Mouse (Mus musculus) CH12.LX (cell line): ENCODE data around the gene Dph2. TPM values are rescaled to one million over a fixed set of nuclear protein-coding genes. Genes with fewer than 3 reads are reported as not detected.
A peak's percentile ranks its signal among the peaks of the same experiment; 100 is the strongest.

Source experiments
- DNase-seq: peaks from one replicate; pipeline ENCODE4 v3.0.0-alpha.2; 2013; ENCODE audit errors: extremely low read depth
- H3K27ac ChIP-seq: 2 replicates; pipeline ENCODE4 v1.5.1; 2012; ENCODE audit warnings: low read depth, mild to moderate bottlenecking, control low read depth, moderate library complexity; ENCODE audit not compliant: insufficient read depth
- H3K27me3 ChIP-seq: replicated peaks from 2 replicates; pipeline ENCODE3; 2012; ENCODE audit warnings: inconsistent platforms
- H3K36me3 ChIP-seq, 2 experiments: replicated peaks in 1 of 2; 2 replicates each; pipeline versions ENCODE3 to v1.6.1; 2012; ENCODE audit warnings: inconsistent platforms in 1 of 2, low read length in 1 of 2, mild to moderate bottlenecking in 1 of 2, mixed read lengths in 1 of 2, moderate library complexity in 1 of 2; ENCODE audit not compliant: control insufficient read depth in 1 of 2, insufficient read depth in 1 of 2
- H3K4me1 ChIP-seq, 2 experiments: 2 replicates each; pipeline ENCODE4 v1.6.1; 2012; ENCODE audit warnings: inconsistent platforms in 1 of 2, moderate library complexity in 1 of 2; ENCODE audit not compliant: insufficient read depth in 2 of 2, control insufficient read depth in 1 of 2
- H3K4me2 ChIP-seq: 2 replicates; pipeline ENCODE4 v1.6.1; 2012; ENCODE audit warnings: low read depth, mild to moderate bottlenecking, control low read depth; ENCODE audit not compliant: poor library complexity, insufficient read depth, severe bottlenecking
- H3K4me3 ChIP-seq, 3 experiments: fragments of 150-350 bp in 1 of 3; sonication (generic) in 1 of 3; replicated peaks in 1 of 3; 2 replicates each; pipeline versions ENCODE3 to v1.5.1; 2011 to 2012; ENCODE audit warnings: low read depth in 2 of 3, low read length in 2 of 3, mild to moderate bottlenecking in 2 of 3, moderate library complexity in 2 of 3, control low read depth in 1 of 3, improper control_type of control experiment in 1 of 3, inconsistent platforms in 1 of 3, mixed read lengths in 1 of 3; ENCODE audit not compliant: poor library complexity in 1 of 3
- H3K79me2 ChIP-seq: replicated peaks from 2 replicates; pipeline ENCODE4 v1.6.1; 2012; ENCODE audit warnings: mild to moderate bottlenecking, moderate library complexity; ENCODE audit not compliant: control insufficient read depth, poor library complexity, insufficient read depth, severe bottlenecking; ENCODE audit errors: extremely low read depth
- H3K9ac ChIP-seq: 2 replicates; pipeline ENCODE4 v1.6.1; 2012; ENCODE audit warnings: low read depth, mild to moderate bottlenecking, control low read depth, moderate library complexity; ENCODE audit not compliant: insufficient read depth
- H3K9me3 ChIP-seq: replicated peaks from 2 replicates; pipeline ENCODE3; 2012; ENCODE audit warnings: low read length, inconsistent platforms, mixed read lengths
- BHLHE40 ChIP-seq: IDR thresholded peaks from 2 replicates; pipeline ENCODE4 v1.6.1; 2011; ENCODE audit warnings: mild to moderate bottlenecking, low read depth, low read length, improper control_type of control experiment
- CHD1 ChIP-seq: IDR thresholded peaks from 2 replicates; pipeline ENCODE4 v1.6.1; 2012; ENCODE audit warnings: low read depth, low read length, improper control_type of control experiment, inconsistent platforms
- CHD2 ChIP-seq: IDR thresholded peaks from 2 replicates; pipeline ENCODE4 v1.6.1; 2011; ENCODE audit warnings: low read length, improper control_type of control experiment
- CTCF ChIP-seq, 2 experiments: IDR thresholded peaks in 1 of 2; conservative IDR thresholded peaks in 1 of 2; 2 replicates each; pipeline ENCODE4 v1.5.1; 2011 to 2012; ENCODE audit warnings: low read depth in 2 of 2, low read length in 2 of 2, improper control_type of control experiment in 1 of 2, inconsistent platforms in 1 of 2, mild to moderate bottlenecking in 1 of 2, moderate library complexity in 1 of 2
- E2F4 ChIP-seq: IDR thresholded peaks from 2 replicates; pipeline ENCODE4 v1.6.1; 2011; ENCODE audit warnings: low read depth, low read length, improper control_type of control experiment; ENCODE audit not compliant: insufficient replicate concordance
- ELF1 ChIP-seq: IDR thresholded peaks from 2 replicates; pipeline ENCODE4 v1.6.1; 2014; ENCODE audit warnings: low read depth, mild to moderate bottlenecking, inconsistent platforms, low read length, improper control_type of control experiment
- EP300 ChIP-seq: IDR thresholded peaks from 2 replicates; pipeline ENCODE4 v1.6.1; 2011; ENCODE audit warnings: low read length, improper control_type of control experiment
- ETS1 ChIP-seq: conservative IDR thresholded peaks from 2 replicates; pipeline ENCODE4 v1.6.1; 2012; ENCODE audit warnings: low read depth, mild to moderate bottlenecking, inconsistent platforms, low read length, improper control_type of control experiment, moderate library complexity
- GABPA ChIP-seq: IDR thresholded peaks from 2 replicates; pipeline ENCODE4 v1.6.1; 2012; ENCODE audit warnings: low read depth, low read length, improper control_type of control experiment, inconsistent platforms; ENCODE audit not compliant: insufficient replicate concordance
- HCFC1 ChIP-seq: IDR thresholded peaks from 2 replicates; pipeline ENCODE4 v1.6.1; 2012; ENCODE audit warnings: low read depth, mild to moderate bottlenecking, inconsistent platforms, low read length, improper control_type of control experiment
- IRF4 ChIP-seq: IDR thresholded peaks from 2 replicates; pipeline ENCODE4 v1.6.1; 2014; ENCODE audit warnings: low read depth, mild to moderate bottlenecking, inconsistent platforms, low read length, improper control_type of control experiment
- JUN ChIP-seq: IDR thresholded peaks from 2 replicates; pipeline ENCODE4 v1.6.1; 2011; ENCODE audit warnings: low read depth, mild to moderate bottlenecking, low read length, improper control_type of control experiment, moderate library complexity; ENCODE audit not compliant: insufficient read depth
- JUND ChIP-seq: conservative IDR thresholded peaks from 2 replicates; pipeline ENCODE4 v1.6.1; 2011; ENCODE audit warnings: low read depth, low read length, improper control_type of control experiment
- KAT2A ChIP-seq: IDR thresholded peaks from 2 replicates; pipeline ENCODE4 v1.6.1; 2012; ENCODE audit warnings: low read length, improper control_type of control experiment, inconsistent platforms; ENCODE audit not compliant: insufficient replicate concordance
- MAFK ChIP-seq: IDR thresholded peaks from 2 replicates; pipeline ENCODE4 v1.6.1; 2011; ENCODE audit warnings: low read length, improper control_type of control experiment; ENCODE audit not compliant: insufficient replicate concordance
- MAX ChIP-seq: IDR thresholded peaks from 2 replicates; pipeline ENCODE4 v1.6.1; 2011; ENCODE audit warnings: low read length, improper control_type of control experiment
- MAZ ChIP-seq: IDR thresholded peaks from 2 replicates; pipeline ENCODE4 v1.6.1; 2012; ENCODE audit warnings: low read depth, mild to moderate bottlenecking, inconsistent platforms, low read length, improper control_type of control experiment, moderate library complexity
- MEF2A ChIP-seq: IDR thresholded peaks from 2 replicates; pipeline ENCODE4 v1.6.1; 2014; ENCODE audit warnings: low read depth, mild to moderate bottlenecking, inconsistent platforms, low read length, improper control_type of control experiment, borderline replicate concordance
- MXI1 ChIP-seq: IDR thresholded peaks from 2 replicates; pipeline ENCODE4 v1.6.1; 2011; ENCODE audit warnings: mild to moderate bottlenecking, low read depth, low read length, improper control_type of control experiment
- MYC ChIP-seq: IDR thresholded peaks from 2 replicates; pipeline ENCODE4 v1.6.1; 2011; ENCODE audit warnings: low read depth, mild to moderate bottlenecking, improper control_type of control experiment, low read length
- NELFE ChIP-seq: IDR thresholded peaks from 2 replicates; pipeline ENCODE4 v1.6.1; 2011; ENCODE audit warnings: low read depth, low read length, improper control_type of control experiment
- NRF1 ChIP-seq: IDR thresholded peaks from 2 replicates; pipeline ENCODE4 v1.6.1; 2014; ENCODE audit warnings: low read depth, mild to moderate bottlenecking, inconsistent platforms, low read length, improper control_type of control experiment, moderate library complexity
- PAX5 ChIP-seq: IDR thresholded peaks from 2 replicates; pipeline ENCODE4 v1.6.1; 2012; ENCODE audit warnings: low read length, inconsistent platforms, mixed read lengths
- POLR2A ChIP-seq: IDR thresholded peaks from 2 replicates; pipeline ENCODE4 v1.6.1; 2011; ENCODE audit warnings: low read depth, mild to moderate bottlenecking, improper control_type of control experiment, low read length
- POLR2AphosphoS2 ChIP-seq: IDR thresholded peaks from 2 replicates; pipeline ENCODE4 v1.6.1; 2011; ENCODE audit warnings: low read depth, low read length, improper control_type of control experiment
- RAD21 ChIP-seq: IDR thresholded peaks from 2 replicates; pipeline ENCODE4 v1.6.1; 2011; ENCODE audit warnings: low read depth, mild to moderate bottlenecking, low read length, improper control_type of control experiment, moderate library complexity
- RCOR1 ChIP-seq: conservative IDR thresholded peaks from 2 replicates; pipeline ENCODE4 v1.6.1; 2012; ENCODE audit warnings: low read depth, mild to moderate bottlenecking, inconsistent platforms, low read length, improper control_type of control experiment
- SIN3A ChIP-seq: IDR thresholded peaks from 2 replicates; pipeline ENCODE4 v1.6.1; 2012; ENCODE audit warnings: low read length, improper control_type of control experiment, inconsistent platforms
- SMC3 ChIP-seq: IDR thresholded peaks from 2 replicates; pipeline ENCODE4 v1.6.1; 2011; ENCODE audit warnings: low read depth, low read length, improper control_type of control experiment
- TBP ChIP-seq: conservative IDR thresholded peaks from 2 replicates; pipeline ENCODE4 v1.6.1; 2011; ENCODE audit warnings: low read depth, low read length, improper control_type of control experiment
- TCF12 ChIP-seq: IDR thresholded peaks from 2 replicates; pipeline ENCODE4 v1.6.1; 2014; ENCODE audit warnings: low read depth, mild to moderate bottlenecking, inconsistent platforms, low read length, improper control_type of control experiment
- UBTF ChIP-seq: IDR thresholded peaks from 2 replicates; pipeline ENCODE4 v1.6.1; 2012; ENCODE audit warnings: low read depth, mild to moderate bottlenecking, inconsistent platforms, low read length, improper control_type of control experiment, moderate library complexity
- USF1 ChIP-seq: IDR thresholded peaks from 2 replicates; pipeline ENCODE4 v1.6.1; 2014; ENCODE audit warnings: low read depth, mild to moderate bottlenecking, inconsistent platforms, low read length, improper control_type of control experiment
- USF2 ChIP-seq: conservative IDR thresholded peaks from 2 replicates; pipeline ENCODE4 v1.6.1; 2011; ENCODE audit warnings: low read depth, low read length, improper control_type of control experiment
- ZC3H11A ChIP-seq: IDR thresholded peaks from 2 replicates; pipeline ENCODE4 v1.6.1; 2012; ENCODE audit warnings: low read depth, mild to moderate bottlenecking, inconsistent platforms, low read length, improper control_type of control experiment
- ZKSCAN1 ChIP-seq: IDR thresholded peaks from 2 replicates; pipeline ENCODE4 v1.6.1; 2012; ENCODE audit warnings: low read depth, inconsistent platforms, low read length, improper control_type of control experiment, borderline replicate concordance
- ZMIZ1 ChIP-seq: IDR thresholded peaks from 2 replicates; pipeline ENCODE4 v1.6.1; 2012; ENCODE audit warnings: low read depth, mild to moderate bottlenecking, inconsistent platforms, low read length, improper control_type of control experiment
- ZNF384 ChIP-seq: IDR thresholded peaks from 2 replicates; pipeline ENCODE4 v1.6.1; 2012; ENCODE audit warnings: low read depth, low read length, improper control_type of control experiment, inconsistent platforms
- dilution Hi-C: fragments of 300-500 bp; cut with MboI; formaldehyde crosslinking; loops from 2 replicates; pipeline ENCODE4 v1.14.3; 2020; ENCODE audit warnings: low sequenced_read_pairs; ENCODE audit not compliant: extremely low pct_unique_long_range_greater_than_20kb, extremely low pct_ligation_motif_present
- in situ Hi-C: fragments of 300-500 bp; cut with MboI; formaldehyde crosslinking; loops from 3 replicates; pipeline ENCODE4 v1.14.3; 2019; ENCODE audit warnings: low sequenced_read_pairs, low pct_ligation_motif_present, low pct_unique_long_range_greater_than_20kb, mixed read lengths
- polyA plus RNA-seq: library from polyadenylated mRNA; unstranded; fragments of >175 nt; gene quantifications from 2 replicates; pipeline ENCODE4 v1.2.1, GENCODE M21; 2012; ENCODE audit warnings: low read depth; ENCODE audit not compliant: insufficient read length
- total RNA-seq, 2 experiments: library from RNA; depleted of rRNA; stranded (reverse); fragments of 300-350 nt in 1 of 2; fragments of >200 nt in 1 of 2; gene quantifications; 2 replicates each; pipeline ENCODE4 v1.2.3; 2012 to 2014

Dph2 gene
- total and polyA plus RNA-seq, 3 experiments: 19.8 to 21.5 (median 20.8) TPM

GRCm38 (mm10) chr4:117915489-117916105 lies 23.8 kb upstream of the Dph2 start:
- peak overlapping the region; percentile 84 to 96 (median 86) for H3K4me3 ChIP-seq
- peak overlapping the region; percentile 54 for H3K4me2 ChIP-seq
- H3K36me3 ChIP-seq: peaks cover 13 to 31% of the 10 kb centered on the region in 2 experiments
- dilution Hi-C loops (no loop called here), in situ Hi-C loops (loop anchor here (10.0 kb wide), 1 partner anchor 149 kb away; no protein-coding TSS in a partner anchor)
- peaks cover 12% of the 10 kb centered on the region; the same call in 1 of the 2 replicates for H3K79me2 ChIP-seq
- TF ChIP-seq MXI1: 0 out of 2 replicates have a peak, but pooled peaks have one; percentile 36
- TF ChIP-seq TCF12: no peak
- TF ChIP-seq ZC3H11A: no peak
- TF ChIP-seq ELF1: no peak
- TF ChIP-seq NRF1: no peak; the same call in 1 of the 2 replicates
- TF ChIP-seq RAD21: no peak
- TF ChIP-seq USF1: no peak
- peak; percentile 7; the same call in 1 of the 2 replicates for TF ChIP-seq SIN3A
- TF ChIP-seq RCOR1: no peak
- no peak for TF ChIP-seq ZNF384
- TF ChIP-seq EP300: peak; percentile 24
- no peak for TF ChIP-seq TBP
- TF ChIP-seq POLR2AphosphoS2: 0 out of 2 replicates have a peak, but pooled peaks have one; percentile 20
- 0 out of 2 replicates have a peak, but pooled peaks have one; percentile 3 for TF ChIP-seq MAZ
- TF ChIP-seq USF2: no peak
- no peak for TF ChIP-seq CHD2
- TF ChIP-seq ETS1: no peak
- TF ChIP-seq KAT2A: no peak
- no peak for TF ChIP-seq UBTF
- TF ChIP-seq SMC3: no peak
- no peak for TF ChIP-seq JUND
- TF ChIP-seq BHLHE40: no peak
- TF ChIP-seq PAX5: no peak
- TF ChIP-seq MEF2A: no peak
- TF ChIP-seq MYC: no peak
- no peak for TF ChIP-seq JUN
- TF ChIP-seq ZMIZ1: no peak; the same call in 1 of the 2 replicates
- TF ChIP-seq MAFK: no peak
- no peak for TF ChIP-seq HCFC1
- no peak for TF ChIP-seq NELFE
- peak; percentile 4; the same call in 1 of the 2 replicates for TF ChIP-seq IRF4
- 0 out of 2 replicates have a peak, but pooled peaks have one; percentile 22 for TF ChIP-seq E2F4
- TF ChIP-seq POLR2A: no peak
- no peak for TF ChIP-seq GABPA
- TF ChIP-seq ZKSCAN1: no peak
- TF ChIP-seq CTCF (conservative IDR thresholded peaks at IDR 0.05 in 1 of 2, IDR thresholded peaks at IDR 0.05 in 1 of 2; ENCODE audit: low read depth in 2 of 2, low read length in 2 of 2): no peak
- TF ChIP-seq CHD1: 0 out of 2 replicates have a peak, but pooled peaks have one; percentile 55
- TF ChIP-seq MAX: no peak
- no peaks in the 10 kb centered on the region for H3K27me3 ChIP-seq
- peak overlapping the region; percentile 82 for H3K9ac ChIP-seq
- DNase-seq: peak; percentile 29
- H3K9me3 ChIP-seq: no peaks in the 10 kb centered on the region
- H3K4me1 ChIP-seq: peaks cover 6 to 49% of the 10 kb centered on the region in 2 experiments; a peak in 3 of 4 replicates
- no peak overlapping the region for H3K27ac ChIP-seq
